Mouse (Mus musculus) c-Kit-negative CD71-positive TER-119-positive erythroid progenitor cells, embryonic 14.5 days (primary cell): ENCODE data around the gene Cacna1h.
A peak's percentile ranks its signal among the peaks of the same experiment; 100 is the strongest.

Experiments
- DNase-seq: peaks from one replicate; pipeline ENCODE4 v3.0.0-alpha.2; 2013; ENCODE audit warnings: low read depth, low spot score

The Cacna1h gene

DNA sequence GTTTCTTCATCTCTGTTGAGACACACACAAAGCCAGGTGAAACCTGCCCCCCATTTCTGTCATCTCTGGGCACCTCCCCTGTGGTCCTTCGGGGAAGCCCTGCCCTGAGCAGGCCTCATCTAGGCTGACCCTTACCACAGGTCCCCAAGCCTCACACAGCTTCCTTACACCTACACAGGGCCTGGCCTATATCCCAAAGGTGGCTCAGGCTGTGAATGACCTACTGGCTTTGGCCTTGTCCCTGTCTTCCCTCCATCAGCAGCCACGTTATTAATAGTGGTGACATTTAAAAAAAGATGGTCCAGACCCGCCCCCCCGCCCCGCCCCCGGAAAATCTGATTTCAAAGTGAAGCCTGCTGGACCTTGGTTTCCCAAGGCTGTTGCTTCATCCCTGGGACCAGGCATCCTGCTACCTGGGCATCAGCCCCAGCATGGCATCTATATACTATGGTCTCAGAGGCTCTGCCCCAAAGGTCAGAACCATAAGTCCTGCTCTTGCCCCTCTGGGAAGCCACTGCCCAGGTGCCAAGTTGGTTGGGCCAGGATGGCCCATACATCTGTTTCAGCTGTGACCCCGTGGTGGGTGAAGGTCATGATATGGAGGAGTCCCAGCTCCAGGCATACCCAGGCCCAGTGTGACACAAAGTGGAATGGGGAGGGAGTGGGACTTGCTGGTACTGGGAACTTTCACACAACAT lies 25.1 kb downstream of the Cacna1h start:
- no peak for DNase-seq

DNA sequence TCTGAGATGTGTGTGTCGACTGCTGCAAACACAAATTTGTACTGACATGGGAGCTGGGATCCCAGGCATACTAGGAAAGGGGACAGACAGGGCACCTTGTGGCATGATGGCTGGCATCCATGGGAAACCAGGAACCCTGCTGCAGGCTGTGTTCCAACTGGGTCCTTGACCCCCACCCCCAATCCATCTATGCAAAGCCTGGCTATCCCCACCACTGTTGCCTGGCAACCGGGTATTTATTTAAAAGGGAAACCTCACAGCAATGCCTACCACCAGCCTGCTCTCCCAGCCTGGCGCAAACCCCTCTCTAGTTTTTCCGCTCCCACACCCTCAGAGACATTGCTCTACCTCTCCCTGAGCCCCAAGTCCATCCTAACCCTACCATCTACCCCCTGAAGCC lies 26.2 kb downstream of the Cacna1h start:
- no peak for DNase-seq

DNA sequence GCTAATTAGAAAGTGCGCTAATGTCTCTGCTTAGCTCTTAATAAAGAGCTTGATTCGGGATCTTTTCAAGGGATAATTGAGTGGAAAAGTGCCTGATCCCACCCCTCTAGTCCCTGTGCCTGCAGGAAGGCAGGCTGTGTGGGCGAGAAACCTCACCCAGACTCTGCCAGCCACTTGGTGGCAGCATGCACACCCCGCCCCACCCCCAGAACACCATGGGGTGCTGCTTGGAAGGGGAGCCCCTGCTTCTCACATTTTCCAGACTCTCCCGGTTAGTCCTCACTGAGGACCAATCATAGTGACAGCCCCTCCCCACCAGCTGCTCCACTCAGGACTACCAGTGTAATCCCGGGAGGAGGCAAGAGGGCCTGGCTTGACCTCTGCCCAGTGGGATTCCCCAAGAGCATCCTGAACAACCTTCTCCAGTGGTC lies 27.6 kb downstream of the Cacna1h start:
- DNase-seq, result no peak

DNA sequence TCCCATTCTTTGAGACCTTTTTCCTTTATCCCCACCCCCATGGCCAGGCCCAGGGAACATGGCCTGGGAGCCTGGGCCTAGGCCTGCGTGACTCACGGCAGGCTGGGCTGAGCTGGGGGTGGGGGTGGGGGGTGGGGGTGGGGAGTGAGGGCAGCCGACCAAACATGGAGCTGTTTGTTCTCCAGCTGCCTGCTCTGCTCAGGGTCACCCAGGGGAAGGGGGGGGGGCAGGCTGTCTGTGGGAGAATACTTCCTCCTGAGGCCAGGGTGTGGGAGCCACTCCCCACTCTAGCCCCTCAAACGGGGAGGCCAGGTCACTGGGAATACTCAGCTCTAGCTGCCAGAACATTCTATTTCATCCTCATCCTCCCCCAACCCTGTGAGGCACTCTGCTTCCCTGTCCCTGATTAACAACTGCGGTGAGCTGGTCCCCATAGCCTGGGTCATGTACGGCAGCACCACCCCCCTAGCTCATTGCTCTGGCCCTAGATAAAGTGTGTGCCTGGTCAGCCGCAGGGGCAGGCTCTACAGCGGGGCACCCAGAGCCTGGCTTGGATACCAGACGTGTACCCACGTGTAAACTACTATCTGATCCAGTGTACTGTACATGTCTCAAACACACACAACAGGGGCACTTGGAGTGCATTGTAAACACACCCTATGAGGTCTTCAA lies 28.2 kb downstream of the Cacna1h start:
- DNase-seq, result no peak

- no peak for DNase-seq
Measured at GRCm38 (mm10) chr17:25404190-25404589, 29.4 kb downstream of the Cacna1h start.

DNA sequence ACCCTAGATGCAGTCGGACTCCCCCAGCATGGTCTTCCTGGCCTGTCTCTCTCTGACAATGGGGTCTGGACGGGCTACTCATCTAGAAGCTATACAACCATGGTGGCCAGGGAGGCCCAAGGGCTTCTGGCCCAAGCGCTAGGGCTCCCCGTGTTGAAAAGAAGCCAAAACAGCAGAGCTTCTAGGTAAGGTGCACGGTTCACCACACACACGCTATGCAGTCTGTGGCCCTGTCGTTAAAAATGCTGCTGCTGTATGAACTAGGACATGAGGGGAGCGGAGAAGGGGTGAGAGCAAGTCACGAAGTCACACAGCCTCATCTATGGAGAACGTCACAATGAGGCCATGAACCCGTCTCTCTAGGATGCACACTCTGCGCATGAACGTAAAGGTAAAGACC lies 31.4 kb downstream of the Cacna1h start:
- no peak for DNase-seq

DNA sequence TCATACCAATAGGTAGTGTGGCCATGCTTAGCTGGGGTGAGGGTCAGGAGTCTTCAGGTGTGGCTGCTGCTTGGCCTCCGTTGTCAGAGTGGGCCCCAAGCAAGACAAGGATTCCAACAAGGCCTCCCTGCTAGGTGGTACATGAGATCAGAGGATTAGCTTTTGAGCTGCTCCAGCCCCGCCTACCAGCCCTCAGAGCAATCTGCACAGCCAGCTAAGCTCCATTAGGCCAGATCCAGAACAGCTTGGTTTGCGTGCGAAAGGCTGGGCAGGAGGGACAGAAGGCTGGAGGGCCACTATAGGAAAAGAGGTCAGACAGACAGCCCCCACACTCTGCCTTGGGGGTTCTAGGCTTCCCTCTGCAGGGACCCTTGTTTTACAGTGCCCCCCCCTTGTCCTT lies 32.1 kb downstream of the Cacna1h start:
- DNase-seq, result no peak

GRCm38 (mm10) chr17:25400443-25400842 lies 33.1 kb downstream of the Cacna1h start:
- no peak for DNase-seq

DNA sequence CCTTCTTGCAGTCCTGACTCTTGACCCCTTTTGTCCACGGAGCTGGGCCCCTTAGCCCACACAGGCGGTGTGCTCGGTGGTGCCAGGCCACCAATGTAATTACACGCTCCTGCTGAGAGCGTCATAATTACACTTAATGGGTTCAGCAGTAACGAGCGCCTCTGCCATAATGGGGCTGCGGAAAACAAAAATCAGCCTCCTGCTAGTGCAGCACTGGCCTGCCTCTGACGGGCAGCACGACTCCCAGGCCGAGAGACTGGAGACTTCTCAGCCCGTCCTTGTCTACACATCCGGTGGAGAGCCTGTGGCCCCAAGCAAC lies 35.1 kb downstream of the Cacna1h start:
- DNase-seq, result no peak

- DNase-seq, result peak; percentile 33
Measured at GRCm38 (mm10) chr17:25397804-25398519, 35.6 kb downstream of the Cacna1h start.

DNA sequence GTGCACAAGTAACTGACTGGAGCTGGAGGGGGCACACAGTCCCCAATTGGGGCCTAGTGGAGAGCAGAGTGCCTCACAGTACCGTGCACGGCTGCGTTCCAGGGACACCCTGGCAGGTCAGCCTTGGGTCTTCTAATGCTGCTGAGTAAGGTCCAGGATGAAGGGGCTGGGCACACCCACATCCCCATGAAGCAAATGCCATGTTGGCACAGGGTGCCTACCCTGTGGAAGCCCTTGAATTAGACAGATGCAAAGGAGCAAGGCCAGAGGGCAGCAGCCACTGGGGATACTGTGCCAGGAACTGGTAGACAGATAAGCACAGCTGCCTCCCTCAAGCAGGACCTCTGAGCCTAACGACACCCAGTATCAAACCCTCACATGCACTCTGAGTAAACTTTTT lies 39.1 kb downstream of the Cacna1h start:
- DNase-seq, result no peak

DNA sequence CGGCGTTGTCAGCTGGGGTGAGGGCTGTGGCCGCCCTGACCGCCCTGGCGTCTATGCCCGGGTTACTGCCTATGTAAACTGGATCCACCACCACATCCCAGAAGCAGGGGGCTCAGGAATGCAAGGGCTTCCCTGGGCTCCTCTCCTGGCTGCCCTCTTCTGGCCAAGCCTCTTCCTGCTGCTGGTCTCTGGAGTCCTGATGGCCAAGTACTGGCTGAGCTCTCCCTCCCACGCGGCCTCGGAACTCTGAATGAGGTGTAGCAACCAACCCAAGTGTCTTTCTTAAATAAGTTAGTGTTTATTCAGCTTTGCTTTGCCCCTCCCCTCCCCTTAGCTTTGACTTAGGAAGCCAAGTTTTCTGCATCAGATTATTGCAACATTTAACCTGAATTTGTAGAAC lies 59.6 kb downstream of the Cacna1h start:
- no peak for DNase-seq

- no peak for DNase-seq
Measured at GRCm38 (mm10) chr17:25372491-25372890, 61.1 kb downstream of the Cacna1h start.

DNA sequence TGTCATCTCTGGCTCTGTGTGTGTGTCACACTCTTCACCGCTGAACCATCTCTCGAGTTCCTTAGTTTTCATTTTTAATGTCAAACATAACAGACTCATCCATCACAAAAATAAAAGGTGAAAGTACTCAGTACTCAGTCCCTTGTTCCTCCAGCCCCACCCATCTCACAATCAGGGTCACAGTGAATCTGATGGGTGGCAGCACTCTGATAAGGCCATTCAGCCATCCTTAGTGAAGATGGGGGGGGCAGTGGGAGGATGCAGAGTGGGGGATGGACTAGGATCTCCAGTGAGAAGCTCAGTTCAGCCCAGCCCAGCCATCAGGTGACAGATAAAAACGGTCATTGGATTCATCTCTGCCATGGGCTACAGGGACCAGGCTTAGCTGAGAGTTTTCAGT lies 64.6 kb downstream of the Cacna1h start, which contains the start of gene Tpsg1:
Gene Tpsg1 (plus strand): TSS at position 301 of the 400 bp plus-strand sequence.
- no peak for DNase-seq

DNA sequence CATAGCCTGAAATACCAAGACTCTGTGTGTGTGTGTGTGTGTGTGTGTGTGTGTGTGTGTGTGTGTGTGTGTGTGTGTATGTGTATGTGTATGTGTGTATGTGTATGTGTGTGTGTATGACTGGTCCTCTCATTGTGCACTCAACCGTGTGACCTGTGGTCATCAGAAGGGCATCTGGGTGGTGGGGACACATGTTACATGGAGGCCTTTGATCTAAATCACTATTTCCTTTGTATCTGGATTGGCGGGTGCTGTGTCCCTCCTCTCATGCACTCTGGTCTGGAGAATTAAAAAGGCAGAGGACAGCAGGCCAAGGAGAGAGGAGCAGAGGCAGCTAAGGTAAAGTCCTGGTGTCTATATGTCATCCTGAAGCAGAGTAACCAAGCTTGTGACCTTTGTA lies 67.6 kb downstream of the Cacna1h start, which contains the start of gene Tpsb2:
Gene Tpsb2 (plus strand): TSS at position 301 of the 400 bp plus-strand sequence.
- DNase-seq, result no peak

GRCm38 (mm10) chr17:25363726-25364125 lies 69.9 kb downstream of the Cacna1h start:
- DNase-seq, result no peak

DNA sequence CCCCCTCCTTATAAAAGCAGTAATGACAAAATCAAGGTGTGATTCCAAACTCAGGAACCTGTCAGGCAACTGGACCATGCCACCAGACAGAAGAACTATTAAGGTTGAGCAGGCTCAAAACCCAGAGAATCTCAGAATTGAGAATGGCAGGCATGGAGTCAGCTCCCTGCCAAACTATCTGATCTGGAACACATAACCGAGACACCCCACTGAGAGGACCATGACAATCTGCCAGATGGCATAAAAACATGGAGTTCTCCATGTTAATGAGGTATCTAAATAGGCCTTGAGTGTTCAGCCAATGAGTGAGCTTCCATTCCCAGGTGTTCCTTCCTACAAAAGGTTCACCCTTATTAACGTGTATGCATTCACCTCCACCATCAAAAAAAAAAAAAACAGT lies 72.3 kb downstream of the Cacna1h start:
- no peak for DNase-seq

DNA sequence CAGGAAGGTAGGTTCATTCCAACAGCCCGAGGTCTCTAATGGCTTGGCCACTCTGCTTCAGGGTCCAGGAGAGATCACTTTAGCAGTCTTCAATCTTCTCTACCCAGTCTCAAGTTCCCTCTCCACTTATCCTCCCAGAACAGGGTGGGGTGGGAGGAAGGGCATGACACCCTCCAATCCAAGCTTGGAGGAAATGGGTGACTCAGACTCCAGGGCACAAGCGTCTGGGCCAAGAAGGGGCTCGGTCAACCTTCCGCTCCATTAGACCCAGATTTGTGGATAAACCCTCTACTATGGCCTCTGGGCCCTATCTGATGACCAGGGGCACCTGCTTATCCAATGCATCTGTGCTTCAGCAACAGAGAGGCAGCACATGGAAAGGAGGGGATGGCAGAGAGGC lies 88.1 kb downstream of the Cacna1h start, which contains the start of gene Tpsab1:
Gene Tpsab1 (minus strand): TSS at position 101 of the 400 bp plus-strand sequence.
- DNase-seq, result no peak

- DNase-seq, result no peak
Measured at GRCm38 (mm10) chr17:25341490-25341889, 92.1 kb downstream of the Cacna1h start.

- DNase-seq, result no peak
Measured at GRCm38 (mm10) chr17:25340003-25340402, 93.6 kb downstream of the Cacna1h start.

DNA sequence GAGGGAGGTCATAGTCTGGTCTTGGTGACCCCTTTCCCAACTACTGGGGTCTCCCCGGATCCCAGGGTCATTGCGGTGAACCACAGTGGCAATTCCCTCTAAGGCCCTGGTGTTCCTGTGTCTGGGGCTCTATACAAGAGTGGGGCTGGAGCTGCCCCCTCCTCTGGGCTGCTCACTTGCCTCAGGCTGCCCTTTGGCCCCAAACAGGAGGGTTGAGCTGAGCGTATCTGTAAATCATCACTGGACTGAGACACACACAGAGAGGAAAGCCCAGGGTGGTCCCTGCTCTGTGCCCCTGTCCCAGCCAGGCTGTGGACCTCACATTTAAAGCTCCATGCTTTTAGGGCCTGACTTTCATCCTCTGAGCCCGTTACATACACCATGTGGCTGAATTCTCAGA lies 95.4 kb downstream of the Cacna1h start:
- DNase-seq, result no peak

DNA sequence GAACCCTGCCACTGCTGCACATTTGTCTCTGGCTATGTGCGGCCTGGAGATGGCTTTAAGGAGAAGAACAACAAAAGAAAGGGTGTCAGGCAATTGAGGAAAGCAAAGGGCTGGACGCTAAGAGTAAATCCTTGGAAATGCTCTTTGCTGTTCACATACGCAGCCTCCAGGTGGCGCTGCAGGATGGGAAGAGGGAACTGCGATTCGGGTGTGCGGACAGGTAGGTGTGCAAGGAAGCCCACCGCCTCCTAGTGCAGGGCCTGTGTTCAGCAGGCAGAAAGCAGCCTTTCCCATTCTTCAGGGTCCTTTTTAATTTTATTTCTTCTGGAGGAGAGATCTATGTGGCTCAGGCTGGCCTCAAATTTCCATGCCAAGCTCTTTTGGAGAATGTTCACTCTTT lies 99.6 kb downstream of the Cacna1h start:
- peak; percentile 13 for DNase-seq

DNA sequence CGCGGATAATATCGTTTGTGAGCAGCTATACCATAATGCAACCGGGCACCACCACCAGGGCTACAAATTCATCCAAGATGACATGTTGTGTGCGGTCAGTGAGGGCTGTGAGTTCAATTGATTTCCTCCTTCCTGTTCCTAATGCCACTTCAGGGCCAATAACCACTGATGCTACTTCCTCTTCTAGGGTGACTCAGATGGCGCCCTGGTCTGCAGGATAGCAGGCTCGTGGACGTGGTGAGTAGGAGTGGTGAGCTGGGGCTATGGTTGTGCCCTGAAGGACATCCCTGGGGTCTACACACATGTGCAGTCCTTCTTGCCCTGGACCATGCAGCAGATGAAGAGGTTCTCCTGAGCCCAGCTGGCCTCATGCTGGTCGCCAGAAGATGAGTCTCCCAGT lies 101.3 kb downstream of the Cacna1h start:
- no peak for DNase-seq
